Mouse (Mus musculus) liver, embryonic 16.5 days (tissue): ENCODE data around the gene Sh2d1b2. TPM values are rescaled to one million over a fixed set of nuclear protein-coding genes. Genes with fewer than 3 reads are reported as not detected.
A peak's percentile ranks its signal among the peaks of the same experiment; 100 is the strongest.

Experiments
- ATAC-seq: fragments of 200-750 bp; cut with Nextera tagmentation; 2 replicates; pipeline ENCODE4 v1.8.0; 2017; ENCODE audit warnings: low read depth, mild to moderate bottlenecking, moderate number of reproducible peaks, moderate library complexity
- H3K27ac ChIP-seq: fragments of 300-500 bp; sonication (generic); 2 replicates; pipeline ENCODE4 v1.5.1; 2014; ENCODE audit warnings: mild to moderate bottlenecking, low read length
- H3K27me3 ChIP-seq: fragments of 300-500 bp; sonication (generic); 2 replicates; pipeline ENCODE4 v1.6.1; 2014; ENCODE audit warnings: low read depth, low read length, mixed read lengths; ENCODE audit not compliant: control insufficient read depth, insufficient read depth
- H3K36me3 ChIP-seq: fragments of 300-500 bp; sonication (generic); 2 replicates; pipeline ENCODE4 v1.6.1; 2014; ENCODE audit warnings: mild to moderate bottlenecking; ENCODE audit not compliant: control insufficient read depth, insufficient read depth
- H3K4me1 ChIP-seq: fragments of 300-500 bp; sonication (generic); 2 replicates; pipeline ENCODE4 v1.6.1; 2014; ENCODE audit warnings: low read depth, low read length, mixed read lengths; ENCODE audit not compliant: control insufficient read depth
- H3K4me2 ChIP-seq: fragments of 300-500 bp; sonication (generic); 2 replicates; pipeline ENCODE4 v1.6.1; 2014; ENCODE audit warnings: low read depth, low read length, mixed read lengths
- H3K4me3 ChIP-seq: fragments of 300-500 bp; sonication (generic); 2 replicates; pipeline ENCODE4 v1.5.1; 2014; ENCODE audit warnings: low read depth, mild to moderate bottlenecking, low read length
- H3K9ac ChIP-seq: fragments of 300-500 bp; sonication (generic); 2 replicates; pipeline ENCODE4 v1.6.1; 2014; ENCODE audit warnings: low read depth, low read length
- H3K9me3 ChIP-seq: fragments of 300-500 bp; sonication (generic); replicated peaks from 2 replicates; pipeline ENCODE4 v1.6.1; 2016; ENCODE audit warnings: low read length; ENCODE audit not compliant: control insufficient read depth
- WGBS: fragments of 180-500 bp; shearing (Covaris S2); extraction: QIAGEN DNeasy Blood & Tissue Kit; methylation state at CpG from one replicate; pipeline ENCODE4 v1.1.7; 2014; ENCODE audit not compliant: insufficient replicate concordance; 5-methylcytosine and 5-hydroxymethylcytosine counted together
- polyA plus RNA-seq: library from polyadenylated mRNA; unstranded; fragments of >200 nt; fragmentation: Nextera tagmentation; extraction: Ambion mirVana; gene quantifications from 2 replicates; pipeline ENCODE4 v1.2.1, GENCODE M21; 2015

Sh2d1b2 gene
- polyA plus RNA-seq, 1 experiment from 2014 or later: not detected

- Histone ChIP-seq H3K4me2 (peak overlapping the region; percentile 52), H3K36me3 (no peaks in the 10 kb centered on the region), H3K4me3 (peak overlapping the region; percentile 66), H3K4me1 (no peaks in the 10 kb centered on the region), H3K27me3 (no peaks in the 10 kb centered on the region), H3K9ac (peak overlapping the region; percentile 61), H3K27ac (no peak overlapping the region), H3K9me3 (no peaks in the 10 kb centered on the region)
- 27% methylated on average over 30 of the region's 30 CpGs for WGBS
- ATAC-seq: no peak
These were observed 22.5 kb downstream of the Sh2d1b2 start for GRCm38 (mm10) chr1:170254893-170255559.

- peak; percentile 87 for ATAC-seq
- WGBS: 15% methylated on average over 32 of the region's 32 CpGs
- Histone ChIP-seq H3K4me1 (no peaks in the 10 kb centered on the region), H3K4me2 (peak overlapping the region; percentile 52), H3K27me3 (no peaks in the 10 kb centered on the region), H3K4me3 (peak overlapping the region; percentile 66), H3K9me3 (no peaks in the 10 kb centered on the region), H3K27ac (no peak overlapping the region), H3K9ac (peak overlapping the region; percentile 61), H3K36me3 (no peaks in the 10 kb centered on the region)
These were observed 23.0 kb downstream of the Sh2d1b2 start for GRCm38 (mm10) chr1:170255560-170255910.

- WGBS: 48% methylated on average over 6 of the region's 6 CpGs
- no peak for ATAC-seq
These were observed 37.7 kb downstream of the Sh2d1b2 start for GRCm38 (mm10) chr1:170270281-170270680.

GRCm38 (mm10) chr1:170270696-170271095 lies 38.1 kb downstream of the Sh2d1b2 start:
- Histone ChIP-seq H3K4me3 (no peak overlapping the region), H3K4me2 (no peak overlapping the region), H3K36me3 (no peaks in the 10 kb centered on the region), H3K9me3 (no peaks in the 10 kb centered on the region), H3K27me3 (no peaks in the 10 kb centered on the region), H3K9ac (no peak overlapping the region), H3K27ac (no peak overlapping the region), H3K4me1 (no peaks in the 10 kb centered on the region)
- ATAC-seq: no peak
- 41% methylated on average over 4 of the region's 4 CpGs for WGBS

More at GRCm38 (mm10) chr1:170270281-170270680, 37.7 kb downstream of the Sh2d1b2 start:
- Histone ChIP-seq H3K9me3 (no peaks in the 10 kb centered on the region), H3K27me3 (no peaks in the 10 kb centered on the region), H3K27ac (no peak overlapping the region), H3K36me3 (no peaks in the 10 kb centered on the region), H3K9ac (no peak overlapping the region), H3K4me3 (no peak overlapping the region), H3K4me2 (no peak overlapping the region), H3K4me1 (no peaks in the 10 kb centered on the region)

GRCm38 (mm10) chr1:170273252-170273651 lies 40.7 kb downstream of the Sh2d1b2 start:
- no peak for ATAC-seq
- Histone ChIP-seq H3K36me3 (no peaks in the 10 kb centered on the region), H3K4me2 (no peak overlapping the region), H3K9ac (no peak overlapping the region), H3K27ac (no peak overlapping the region), H3K4me3 (no peak overlapping the region), H3K9me3 (no peaks in the 10 kb centered on the region), H3K4me1 (no peaks in the 10 kb centered on the region), H3K27me3 (no peaks in the 10 kb centered on the region)

- 47% methylated on average over 2 of the region's 3 CpGs for WGBS
- 0 out of 2 replicates have a peak, but pooled peaks have one; percentile 32 for ATAC-seq
These were observed 44.5 kb downstream of the Sh2d1b2 start, which contains the start of gene Sh2d1b1 for GRCm38 (mm10) chr1:170277016-170277415. Sh2d1b1 (plus strand) TSS chr1:170277320.

GRCm38 (mm10) chr1:170282415-170283129 lies 50.0 kb downstream of the Sh2d1b2 start:
- Histone ChIP-seq H3K9me3 (no peaks in the 10 kb centered on the region), H3K9ac (no peak overlapping the region), H3K4me1 (no peaks in the 10 kb centered on the region), H3K27me3 (no peaks in the 10 kb centered on the region), H3K27ac (peak overlapping the region; percentile 42), H3K36me3 (no peaks in the 10 kb centered on the region), H3K4me2 (no peak overlapping the region), H3K4me3 (no peak overlapping the region)
- peak; percentile 32; the same call in 1 of the 2 replicates for ATAC-seq
- WGBS: 25% methylated on average over 4 of the region's 4 CpGs

More at GRCm38 (mm10) chr1:170277016-170277415, 44.5 kb downstream of the Sh2d1b2 start, which contains the start of gene Sh2d1b1:
- Histone ChIP-seq H3K4me2 (no peak within 1 kb of the TSS), H3K36me3 (no peaks in the 10 kb centered on the region), H3K9me3 (no peaks in the 10 kb centered on the region), H3K4me1 (no peaks in the 10 kb centered on the region), H3K9ac (no peak within 1 kb of the TSS), H3K27me3 (no peaks in the 10 kb centered on the region), H3K27ac (no peak within 1 kb of the TSS), H3K4me3 (no peak within 1 kb of the TSS)

- WGBS: 42% methylated on average over 9 of the region's 9 CpGs
- H3K9ac ChIP-seq: no peak overlapping the region
These were observed 59.8 kb downstream of the Sh2d1b2 start for GRCm38 (mm10) chr1:170292239-170292951.

More at GRCm38 (mm10) chr1:170292239-170292951, 59.8 kb downstream of the Sh2d1b2 start:
- Histone ChIP-seq H3K4me2 (no peak overlapping the region), H3K4me3 (no peak overlapping the region), H3K9me3 (no peaks in the 10 kb centered on the region), H3K36me3 (no peaks in the 10 kb centered on the region), H3K27me3 (no peaks in the 10 kb centered on the region), H3K27ac (no peak overlapping the region), H3K4me1 (no peaks in the 10 kb centered on the region)
- no peak for ATAC-seq
